Mouse (Mus musculus): ENCODE data around the gene Crebl2. TPM values are rescaled to one million over a fixed set of nuclear protein-coding genes. Genes with fewer than 3 reads are reported as not detected.

Crebl2 gene
- total and polyA plus RNA-seq, 3 experiments, result 1.4 to 2.2 (median 1.5) TPM

- Histone ChIP-seq H3K36me3 (replicated peaks in 1 of 2; ENCODE audit: control insufficient read depth in 1 of 2, insufficient read depth in 1 of 2, low read length in 1 of 2) (peaks cover 0 to 2% of the 10 kb centered on the region in 2 experiments), H3K4me1 (ENCODE audit: control insufficient read depth in 1 of 2, insufficient read depth in 2 of 2) (peaks cover 10 to 41% of the 10 kb centered on the region in 2 experiments), H3K9ac (ENCODE audit: insufficient read depth, low read depth) (no peak overlapping the region), H3K4me2 (ENCODE audit: insufficient read depth, low read depth, poor library complexity, severe bottlenecking) (no peak overlapping the region), H3K79me2 (replicated peaks; ENCODE audit: control insufficient read depth, extremely low read depth, insufficient read depth, poor library complexity, severe bottlenecking) (no peaks in the 10 kb centered on the region), H3K27me3 (replicated peaks) (no peaks in the 10 kb centered on the region), H3K27ac (ENCODE audit: insufficient read depth, low read depth) (no peak overlapping the region), H3K4me3 (replicated peaks in 1 of 3; ENCODE audit: low read depth in 2 of 3, low read length in 2 of 3, poor library complexity in 1 of 3) (no peak overlapping the region), H3K9me3 (replicated peaks; ENCODE audit: low read length) (no peaks in the 10 kb centered on the region)
- dilution Hi-C loops (cut with MboI; ENCODE audit: extremely low pct_ligation_motif_present, extremely low pct_unique_long_range_greater_than_20kb, low sequenced_read_pairs), result no loop called here
- TF ChIP-seq ETS1 (conservative IDR thresholded peaks at IDR 0.05; ENCODE audit: low read depth, low read length) (no peak), CTCF (conservative IDR thresholded peaks at IDR 0.05 in 1 of 2, IDR thresholded peaks at IDR 0.05 in 1 of 2; ENCODE audit: low read depth in 2 of 2, low read length in 2 of 2) (no peak)
- DNase-seq (ENCODE audit: extremely low read depth), result no peak
- in situ Hi-C loops (cut with MboI; ENCODE audit: low pct_ligation_motif_present, low pct_unique_long_range_greater_than_20kb, low sequenced_read_pairs), result no loop called here
These were observed 17.6 kb downstream of the Crebl2 start for GRCm38 (mm10) chr6:134847550-134847949.

GRCm38 (mm10) chr6:134848197-134848890 is 18.4 kb downstream of the Crebl2 start:
- in situ Hi-C loops (cut with MboI; ENCODE audit: low pct_ligation_motif_present, low pct_unique_long_range_greater_than_20kb, low sequenced_read_pairs) (no loop called here), dilution Hi-C loops (cut with MboI; ENCODE audit: extremely low pct_ligation_motif_present, extremely low pct_unique_long_range_greater_than_20kb, low sequenced_read_pairs) (no loop called here)
- H3K9ac ChIP-seq (ENCODE audit: insufficient read depth, low read depth), result no peak overlapping the region; the same call in 1 of the 2 replicates
- H3K4me2 ChIP-seq (ENCODE audit: insufficient read depth, low read depth, poor library complexity, severe bottlenecking), result no peak overlapping the region
- no peaks in the 10 kb centered on the region for H3K9me3 ChIP-seq (replicated peaks; ENCODE audit: low read length)
- H3K79me2 ChIP-seq (replicated peaks; ENCODE audit: control insufficient read depth, extremely low read depth, insufficient read depth, poor library complexity, severe bottlenecking), result no peaks in the 10 kb centered on the region
- peaks cover 10 to 41% of the 10 kb centered on the region in 2 experiments for H3K4me1 ChIP-seq (ENCODE audit: control insufficient read depth in 1 of 2, insufficient read depth in 2 of 2)
- no peak overlapping the region for H3K27ac ChIP-seq (ENCODE audit: insufficient read depth, low read depth)
- no peaks in the 10 kb centered on the region for H3K27me3 ChIP-seq (replicated peaks)
- DNase-seq (ENCODE audit: extremely low read depth), result peak; percentile 55
- H3K36me3 ChIP-seq (replicated peaks in 1 of 2; ENCODE audit: control insufficient read depth in 1 of 2, insufficient read depth in 1 of 2, low read length in 1 of 2), result peaks cover 0 to 2% of the 10 kb centered on the region in 2 experiments
- no peak for TF ChIP-seq MAZ (IDR thresholded peaks at IDR 0.05; ENCODE audit: low read depth, low read length)
- TF ChIP-seq SMC3 (IDR thresholded peaks at IDR 0.05; ENCODE audit: low read depth, low read length), result peak; percentile 81
- TF ChIP-seq MYC (IDR thresholded peaks at IDR 0.05; ENCODE audit: low read depth, low read length), result peak; percentile 73; the same call in 1 of the 2 replicates
- TF ChIP-seq CTCF (conservative IDR thresholded peaks at IDR 0.05 in 1 of 2, IDR thresholded peaks at IDR 0.05 in 1 of 2; ENCODE audit: low read depth in 2 of 2, low read length in 2 of 2), result peak in 1 of 2 experiments; percentile 85; a peak in 2 of 4 replicates
- 0 out of 2 replicates have a peak, but pooled peaks have one; percentile 45 for TF ChIP-seq JUND (conservative IDR thresholded peaks at IDR 0.05; ENCODE audit: low read depth, low read length)
- no peak for TF ChIP-seq MEF2A (IDR thresholded peaks at IDR 0.05; ENCODE audit: borderline replicate concordance, low read depth, low read length)
- TF ChIP-seq MAX (IDR thresholded peaks at IDR 0.05; ENCODE audit: low read length), result peak; percentile 40; the same call in 1 of the 2 replicates
- no peak for TF ChIP-seq NELFE (IDR thresholded peaks at IDR 0.05; ENCODE audit: low read depth, low read length)
- TF ChIP-seq ZC3H11A (IDR thresholded peaks at IDR 0.05; ENCODE audit: low read depth, low read length), result peak; percentile 5; the same call in 1 of the 2 replicates
- TF ChIP-seq RAD21 (IDR thresholded peaks at IDR 0.05; ENCODE audit: low read depth, low read length), result peak; percentile 77
- H3K4me3 ChIP-seq (replicated peaks in 1 of 3; ENCODE audit: low read depth in 2 of 3, low read length in 2 of 3, poor library complexity in 1 of 3), result no peak overlapping the region

GRCm38 (mm10) chr6:134849461-134849860 is 19.5 kb downstream of the Crebl2 start:
- H3K27me3 ChIP-seq (replicated peaks), result no peaks in the 10 kb centered on the region
- H3K4me2 ChIP-seq (ENCODE audit: insufficient read depth, low read depth, poor library complexity, severe bottlenecking), result 0 out of 2 replicates have a peak overlapping the region, but pooled peaks have one; percentile 47
- H3K4me3 ChIP-seq (replicated peaks in 1 of 3; ENCODE audit: low read depth in 2 of 3, low read length in 2 of 3, poor library complexity in 1 of 3), result no peak overlapping the region
- H3K27ac ChIP-seq (ENCODE audit: insufficient read depth, low read depth), result no peak overlapping the region
- no peak for TF ChIP-seq MAZ (IDR thresholded peaks at IDR 0.05; ENCODE audit: low read depth, low read length)
- TF ChIP-seq MAFK (IDR thresholded peaks at IDR 0.05; ENCODE audit: insufficient replicate concordance, low read length), result 0 out of 2 replicates have a peak, but pooled peaks have one; percentile 29
- no peak for TF ChIP-seq POLR2AphosphoS2 (IDR thresholded peaks at IDR 0.05; ENCODE audit: low read depth, low read length)
- TF ChIP-seq MEF2A (IDR thresholded peaks at IDR 0.05; ENCODE audit: borderline replicate concordance, low read depth, low read length), result no peak
- in situ Hi-C loops (cut with MboI; ENCODE audit: low pct_ligation_motif_present, low pct_unique_long_range_greater_than_20kb, low sequenced_read_pairs) (no loop called here), dilution Hi-C loops (cut with MboI; ENCODE audit: extremely low pct_ligation_motif_present, extremely low pct_unique_long_range_greater_than_20kb, low sequenced_read_pairs) (no loop called here)
- peaks cover 10 to 41% of the 10 kb centered on the region in 2 experiments for H3K4me1 ChIP-seq (ENCODE audit: control insufficient read depth in 1 of 2, insufficient read depth in 2 of 2)
- H3K36me3 ChIP-seq (replicated peaks in 1 of 2; ENCODE audit: control insufficient read depth in 1 of 2, insufficient read depth in 1 of 2, low read length in 1 of 2), result peaks cover 0 to 2% of the 10 kb centered on the region in 2 experiments
- no peaks in the 10 kb centered on the region for H3K79me2 ChIP-seq (replicated peaks; ENCODE audit: control insufficient read depth, extremely low read depth, insufficient read depth, poor library complexity, severe bottlenecking)
- no peak for DNase-seq (ENCODE audit: extremely low read depth)
- peak overlapping the region; percentile 19; the same call in 1 of the 2 replicates for H3K9ac ChIP-seq (ENCODE audit: insufficient read depth, low read depth)
- no peaks in the 10 kb centered on the region for H3K9me3 ChIP-seq (replicated peaks; ENCODE audit: low read length)

Data from CH12.LX (cell line).